Mouse (Mus musculus) retina, adult 2 months (tissue): ENCODE measurements around the gene Usp33.

Source experiments
- DNase-seq: peaks from one replicate; pipeline ENCODE4 v3.0.0-alpha.2; 2012; ENCODE audit warnings: low read depth, low spot score

Gene Usp33

GRCm38 (mm10) chr3:152342961-152343517 lies 3.2 kb upstream of the Usp33 start:
- DNase-seq, result no peak

GRCm38 (mm10) chr3:152346633-152347141 lies 409 bp downstream of the Usp33 start:
- no peak for DNase-seq

- no peak for DNase-seq
Observed at GRCm38 (mm10) chr3:152347227-152347626, 949 bp downstream of the Usp33 start.

GRCm38 (mm10) chr3:152348011-152348830 lies 1.9 kb downstream of the Usp33 start:
- DNase-seq, result no peak

GRCm38 (mm10) chr3:152350431-152350830 lies 4.2 kb downstream of the Usp33 start:
- DNase-seq, result no peak

GRCm38 (mm10) chr3:152350966-152351365 lies 4.7 kb downstream of the Usp33 start:
- no peak for DNase-seq

GRCm38 (mm10) chr3:152352289-152352688 lies 6.0 kb downstream of the Usp33 start:
- DNase-seq, result no peak

GRCm38 (mm10) chr3:152353434-152354177 lies 7.3 kb downstream of the Usp33 start:
- no peak for DNase-seq

- DNase-seq, result no peak
Observed at GRCm38 (mm10) chr3:152355361-152355760, 9.1 kb downstream of the Usp33 start.

GRCm38 (mm10) chr3:152356751-152357150 lies 10.5 kb downstream of the Usp33 start:
- no peak for DNase-seq

- no peak for DNase-seq
Observed at GRCm38 (mm10) chr3:152359151-152359550, 12.9 kb downstream of the Usp33 start.

GRCm38 (mm10) chr3:152364181-152364580 lies 17.9 kb downstream of the Usp33 start:
- DNase-seq, result no peak

GRCm38 (mm10) chr3:152376063-152376462 lies 29.8 kb downstream of the Usp33 start:
- no peak for DNase-seq

GRCm38 (mm10) chr3:152384106-152384505 lies 37.8 kb downstream of the Usp33 start:
- DNase-seq, result no peak

GRCm38 (mm10) chr3:152395350-152396277 lies 49.3 kb downstream of the Usp33 start, which contains the start of gene Zzz3:
TSS of gene Zzz3 (plus strand) at chr3:152395473.
- DNase-seq, result peak; percentile 84

GRCm38 (mm10) chr3:152396278-152396987 lies 50.2 kb downstream of the Usp33 start:
- DNase-seq, result peak; percentile 93

- DNase-seq, result no peak
Observed at GRCm38 (mm10) chr3:152396988-152397314, 50.7 kb downstream of the Usp33 start.

- no peak for DNase-seq
Observed at GRCm38 (mm10) chr3:152397335-152397940, 51.2 kb downstream of the Usp33 start.

GRCm38 (mm10) chr3:152400441-152400840 lies 54.2 kb downstream of the Usp33 start:
- no peak for DNase-seq

- no peak for DNase-seq
Observed at GRCm38 (mm10) chr3:152400875-152401274, 54.6 kb downstream of the Usp33 start.
